Mouse (Mus musculus): Measurements from ENCODE around the gene Rfc5. TPM values are rescaled to one million over a fixed set of nuclear protein-coding genes. Genes with fewer than 3 reads are reported as not detected.

The Rfc5 gene
- total RNA-seq, 2 experiments from 2014 or later = 2.4 to 4.0 TPM

DNA sequence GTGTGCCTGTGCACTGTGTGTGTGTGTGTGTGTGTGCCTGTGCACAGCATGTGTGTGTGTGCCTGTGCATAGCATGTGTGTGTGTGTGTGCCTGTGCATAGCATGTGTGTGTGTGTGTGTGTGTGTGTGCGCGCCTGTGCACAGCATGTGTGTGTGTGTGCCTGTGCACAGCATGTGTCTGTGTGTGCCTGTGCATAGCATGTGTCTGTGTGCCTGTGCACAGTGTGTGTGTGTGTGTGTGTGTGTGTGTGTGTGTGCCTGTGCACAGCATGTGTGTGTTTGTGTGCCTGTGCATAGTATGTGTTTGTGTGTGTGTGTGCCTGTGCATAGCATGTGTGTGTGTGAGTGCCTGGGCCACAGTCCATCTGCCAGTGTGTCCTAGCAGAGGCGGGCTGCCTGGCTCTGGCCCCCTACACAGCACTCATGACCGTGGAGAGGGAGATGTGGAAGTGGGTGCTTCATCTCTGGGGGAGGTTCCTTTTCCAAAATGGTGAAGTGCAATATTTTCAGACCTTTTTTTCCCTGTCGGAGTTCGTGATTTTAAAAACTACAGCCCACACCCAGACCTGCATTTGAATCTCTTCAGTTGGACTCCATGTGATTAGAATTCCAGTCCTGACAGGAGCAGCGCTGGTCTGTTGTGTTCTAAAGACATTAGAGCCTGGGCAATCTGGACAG, 14.3 kb downstream of the Rfc5 start:
- DNase-seq = no peak

GRCm38 (mm10) chr5:117373418-117373817, 15.4 kb downstream of the Rfc5 start:
- DNase-seq = no peak

GRCm38 (mm10) chr5:117370592-117370991, 18.3 kb downstream of the Rfc5 start:
- peak in 1 of 2 experiments; percentile 18 for DNase-seq

GRCm38 (mm10) chr5:117367206-117367605, 21.6 kb downstream of the Rfc5 start:
- no peak for DNase-seq

DNA sequence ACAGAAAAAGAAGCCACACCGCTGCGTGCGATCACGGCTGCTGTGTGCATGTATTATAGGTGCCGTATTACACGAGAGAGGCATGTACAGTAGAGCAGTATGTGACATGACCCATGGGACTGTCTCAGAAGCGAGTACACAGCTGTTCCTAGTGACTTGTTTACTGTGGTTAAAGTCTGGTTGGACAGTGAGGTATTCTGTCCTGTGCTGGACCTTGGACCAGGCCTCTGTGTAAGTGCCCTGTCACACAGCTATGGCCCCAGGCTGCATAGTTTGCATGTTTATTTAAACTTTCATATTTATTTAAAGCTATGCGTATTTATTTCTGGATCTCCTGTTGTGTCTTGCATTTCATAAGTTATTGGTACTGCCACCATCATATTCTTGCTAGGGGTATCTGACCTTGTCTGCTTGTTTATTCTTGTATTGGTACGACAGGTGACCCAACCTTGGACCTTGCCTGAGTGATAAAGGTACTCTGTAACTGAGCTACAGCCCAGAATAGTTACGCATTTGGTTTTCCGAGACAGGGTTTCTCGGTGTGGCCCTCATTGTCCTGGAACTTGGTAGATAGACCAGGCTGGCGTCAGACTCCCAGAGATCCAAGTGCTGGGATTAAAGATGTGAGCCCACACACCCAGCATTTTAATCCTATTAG, 22.8 kb downstream of the Rfc5 start:
- no peak for DNase-seq

DNA sequence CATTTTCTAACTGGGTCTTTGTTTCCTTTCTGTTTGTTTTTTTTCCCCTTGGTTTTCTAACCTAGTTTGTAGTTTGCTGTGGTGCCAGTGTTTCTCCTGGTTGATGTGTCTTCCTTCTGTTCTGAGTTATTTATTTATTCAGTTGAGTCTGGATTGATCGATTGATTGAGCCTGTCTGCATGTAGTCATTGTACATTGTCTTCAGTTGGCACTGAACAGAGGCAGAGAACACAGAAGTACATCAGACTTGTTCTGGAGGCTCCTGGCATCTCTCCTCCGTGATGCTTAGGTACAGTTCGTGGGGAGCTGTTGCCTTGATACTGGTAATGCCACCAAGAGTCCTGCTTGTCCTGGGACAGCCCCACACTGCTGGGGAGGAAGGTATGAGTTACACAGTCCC, 24.0 kb downstream of the Rfc5 start:
- DNase-seq = no peak

- peak; percentile 32 to 47 for DNase-seq
These were observed 25.6 kb downstream of the Rfc5 start for GRCm38 (mm10) chr5:117363066-117363782.

DNA sequence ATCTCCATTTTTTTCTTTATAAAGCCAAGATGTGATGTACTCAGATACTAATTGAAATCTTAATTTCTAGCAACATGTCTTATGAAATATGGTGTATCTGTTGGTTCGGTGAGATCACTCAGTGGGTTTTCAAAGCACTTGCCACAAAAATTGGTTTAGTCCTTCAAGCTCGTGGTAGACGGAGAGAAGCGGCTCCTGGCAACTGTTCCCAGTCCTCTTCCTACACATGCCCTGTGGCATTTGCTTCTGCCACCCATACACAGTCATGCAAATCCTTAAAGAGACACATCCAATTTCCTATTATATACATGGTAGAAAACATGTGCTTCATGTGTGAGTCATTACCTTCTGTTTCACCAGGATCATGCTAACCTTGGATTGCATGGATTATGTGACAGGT, 27.3 kb downstream of the Rfc5 start:
- DNase-seq = no peak

DNA sequence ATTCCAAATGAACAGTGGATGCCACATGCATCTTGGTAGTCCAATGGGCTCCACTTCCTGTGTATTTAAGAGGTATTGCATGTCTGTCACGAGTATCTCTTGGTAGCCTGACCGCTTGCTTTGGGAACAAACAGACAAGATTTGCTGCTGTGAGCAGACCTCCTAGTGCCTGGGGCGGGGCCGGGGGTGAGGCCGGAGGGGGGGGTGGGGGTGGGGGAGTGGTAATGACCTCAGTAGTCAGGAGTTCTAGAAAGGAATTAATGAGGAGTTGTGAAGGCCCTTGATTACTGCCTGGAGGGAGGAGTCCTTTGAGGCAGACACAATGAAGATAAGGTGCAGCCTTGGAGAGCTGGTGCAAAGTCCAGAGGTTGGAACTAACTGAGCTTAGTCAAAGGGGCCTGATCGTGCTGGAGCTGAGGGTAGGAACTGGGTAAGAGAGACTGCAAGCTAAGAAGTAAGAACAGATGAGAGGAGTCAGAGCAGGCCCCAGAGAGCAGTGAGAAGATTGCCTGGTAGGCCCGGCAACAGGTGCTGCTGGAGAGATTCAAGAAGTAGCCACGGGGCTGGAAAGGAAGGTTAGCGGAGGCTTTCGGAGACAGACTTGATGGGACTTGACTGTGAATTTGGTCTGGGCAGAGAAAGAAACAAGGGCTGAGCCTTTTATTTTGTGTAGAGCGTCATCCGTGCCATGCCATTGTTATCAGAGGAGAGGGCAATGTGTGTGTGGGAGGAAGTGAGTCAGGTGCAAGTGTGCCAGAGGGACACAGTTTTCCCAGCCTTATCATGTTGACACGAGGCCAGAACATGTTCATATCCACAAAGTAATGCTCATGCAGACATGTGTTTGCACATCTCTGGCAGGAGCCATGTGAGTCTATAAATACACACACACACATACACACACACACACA, 28.0 kb downstream of the Rfc5 start:
- DNase-seq = peak; percentile 25 to 32

DNA sequence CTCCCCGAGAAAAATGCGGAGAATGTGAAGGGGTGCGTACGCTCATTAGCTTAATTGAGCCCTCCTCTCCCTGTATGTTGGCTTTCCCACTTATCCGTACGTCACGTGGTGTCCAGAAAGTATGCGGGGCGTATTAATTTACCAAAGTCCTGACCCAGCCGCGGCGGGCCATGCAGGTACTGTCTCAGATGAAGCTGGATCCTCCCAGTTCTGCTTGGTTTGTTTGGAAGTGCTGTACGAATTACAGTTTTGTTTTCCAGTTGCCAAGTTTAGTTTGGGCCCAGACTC, 28.7 kb downstream of the Rfc5 start:
- peak in 1 of 2 experiments; percentile 13 for DNase-seq

DNA sequence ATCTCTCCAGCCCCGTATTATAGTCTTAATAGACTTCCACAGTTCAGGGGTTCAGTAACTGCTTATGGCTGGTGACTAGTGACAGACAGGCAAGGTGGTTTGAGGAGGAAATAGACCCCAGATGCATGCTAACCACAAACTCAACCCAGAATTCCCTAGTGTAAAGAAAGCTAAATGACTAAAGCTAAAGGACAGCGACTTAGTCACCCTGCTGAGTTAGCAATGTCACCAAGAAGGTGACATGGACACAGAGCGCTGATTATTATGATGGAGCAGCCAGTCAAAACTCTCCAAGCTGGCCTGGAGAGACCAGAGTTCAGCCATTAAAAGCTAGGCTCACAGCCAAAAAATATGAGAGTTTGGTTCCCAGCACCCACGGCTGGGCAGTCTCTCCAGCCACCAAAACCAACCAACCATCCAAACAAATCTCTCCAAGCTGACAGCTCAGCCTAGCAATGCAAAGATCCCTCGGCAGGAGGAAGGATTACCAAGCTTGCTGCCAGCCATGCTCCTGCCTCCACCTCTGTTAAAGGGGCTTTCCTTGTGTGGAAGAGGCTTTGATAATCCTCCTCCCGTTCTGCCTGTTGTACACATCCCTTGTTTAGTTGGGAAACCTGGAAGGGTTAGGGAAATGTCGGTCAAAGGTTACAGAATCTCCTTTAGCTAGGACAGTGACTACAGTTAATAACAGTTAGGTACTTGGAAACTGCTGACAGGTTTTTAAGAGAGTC, 29.2 kb downstream of the Rfc5 start:
- peak; percentile 29 to 36 for DNase-seq

- DNase-seq = peak; percentile 32 to 58
These were observed 30.1 kb downstream of the Rfc5 start for GRCm38 (mm10) chr5:117358725-117359124.

- no peak for DNase-seq
These were observed 30.6 kb downstream of the Rfc5 start for GRCm38 (mm10) chr5:117358248-117358630.

DNA sequence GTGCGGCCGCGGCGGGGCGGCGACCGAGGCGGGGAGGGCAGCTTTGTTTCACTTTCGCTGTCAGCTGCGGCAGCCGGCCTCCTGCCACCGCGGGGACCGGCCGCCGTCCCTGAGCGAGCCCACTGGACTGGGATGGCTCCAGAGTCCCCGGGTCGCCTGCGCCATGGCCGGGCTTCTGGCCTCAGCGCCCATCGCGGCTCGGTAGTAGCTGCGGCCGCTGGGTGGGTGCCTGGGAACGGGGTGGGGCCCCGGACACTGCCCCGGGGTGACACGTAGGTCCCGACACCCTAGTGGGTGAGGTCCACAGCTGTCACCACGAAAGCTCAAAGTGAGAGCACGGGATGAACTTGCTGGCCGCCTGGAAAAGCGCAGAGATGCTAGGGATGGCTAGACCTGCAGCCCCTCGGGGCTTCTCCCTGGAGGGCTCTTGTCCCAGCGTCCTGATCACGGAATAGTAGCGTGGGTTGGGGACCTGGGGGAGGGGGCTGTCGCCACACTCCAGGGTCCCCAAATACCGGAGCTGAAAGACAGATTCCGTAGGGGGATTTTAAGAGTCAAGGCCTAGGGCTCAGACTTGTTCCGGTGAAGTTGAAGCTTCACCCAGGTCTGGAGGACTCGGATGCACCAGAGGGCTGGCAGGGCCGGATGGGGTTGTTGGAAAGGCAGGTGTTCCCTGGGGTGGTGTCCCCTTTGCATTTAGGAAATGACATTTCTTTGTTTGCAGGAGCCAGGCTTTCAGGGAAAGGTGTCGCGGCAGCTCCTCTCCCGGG, 31.2 kb downstream of the Rfc5 start:
- peak in 1 of 2 experiments; percentile 69 for DNase-seq

- DNase-seq = peak; percentile 90 to 92
These were observed 31.7 kb downstream of the Rfc5 start, which contains the start of gene Wsb2 for GRCm38 (mm10) chr5:117357129-117357477. Wsb2 (plus strand) TSS chr5:117357304.

DNA sequence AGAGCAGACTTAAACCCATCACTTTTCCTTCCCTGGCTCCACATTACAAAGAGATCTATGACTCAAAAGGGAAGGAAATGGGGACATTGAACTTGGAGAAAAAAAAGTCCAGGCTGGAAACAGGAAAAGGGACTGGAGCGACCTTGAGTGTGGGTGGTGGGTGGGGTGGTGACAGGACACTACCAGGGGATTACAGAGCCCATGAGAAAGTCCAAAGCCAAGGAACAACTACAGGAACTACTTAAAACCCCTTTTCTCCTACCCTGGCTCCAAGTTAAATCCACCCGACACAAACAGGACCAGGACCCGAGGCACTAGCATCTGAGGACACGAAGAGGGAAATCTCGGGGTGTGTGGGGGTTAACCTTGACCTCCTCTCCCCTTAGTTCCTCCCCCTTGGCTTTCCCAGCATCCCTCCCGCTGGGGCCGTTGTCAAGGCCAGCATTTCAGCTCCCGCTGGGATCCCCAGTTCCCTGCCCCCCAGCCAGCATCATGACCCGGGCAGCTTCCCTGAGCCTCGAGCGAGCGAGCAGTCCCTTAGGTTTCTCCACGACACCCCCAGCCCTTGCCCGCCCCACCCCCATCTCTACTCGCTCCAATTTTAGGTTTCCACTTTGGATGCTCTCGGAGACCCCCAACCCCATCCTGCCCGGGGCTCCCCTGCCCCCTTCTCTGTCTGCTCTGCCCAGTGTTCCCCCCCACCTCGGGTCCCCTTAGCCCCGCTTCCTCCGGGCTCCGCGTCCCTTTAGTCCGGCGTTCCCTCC, 32.3 kb downstream of the Rfc5 start:
- DNase-seq = peak; percentile 70 to 77

DNA sequence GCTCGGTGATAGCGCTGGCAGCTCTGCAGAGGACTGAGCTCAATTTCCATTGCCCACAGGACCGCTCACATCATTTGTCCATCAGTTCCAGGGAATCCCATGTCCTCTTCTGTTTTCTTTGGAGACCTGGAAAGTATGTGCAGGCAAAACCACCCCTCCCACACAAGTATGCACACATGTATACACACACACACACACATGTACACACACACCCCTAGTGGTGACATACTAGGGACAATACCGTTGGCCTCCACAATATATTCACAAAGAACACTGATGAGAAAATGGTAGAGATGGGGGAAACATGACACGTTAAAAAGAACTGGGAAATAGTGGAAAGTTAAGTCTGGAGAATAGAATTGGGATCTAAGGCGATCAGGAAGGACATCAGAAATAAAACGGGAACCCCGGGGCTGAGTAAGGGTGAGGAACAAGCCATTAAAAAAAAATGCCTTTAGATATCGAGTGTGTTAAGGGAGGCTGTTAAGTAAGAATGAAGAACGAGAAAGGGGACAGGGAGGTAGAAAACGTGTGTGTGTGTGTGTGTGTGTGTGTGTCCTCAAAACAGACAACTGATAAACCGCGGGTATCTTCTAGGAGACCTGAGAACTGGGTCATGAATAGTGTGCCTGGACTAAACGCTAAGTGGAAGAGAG, 33.1 kb downstream of the Rfc5 start:
- no peak for DNase-seq

DNA sequence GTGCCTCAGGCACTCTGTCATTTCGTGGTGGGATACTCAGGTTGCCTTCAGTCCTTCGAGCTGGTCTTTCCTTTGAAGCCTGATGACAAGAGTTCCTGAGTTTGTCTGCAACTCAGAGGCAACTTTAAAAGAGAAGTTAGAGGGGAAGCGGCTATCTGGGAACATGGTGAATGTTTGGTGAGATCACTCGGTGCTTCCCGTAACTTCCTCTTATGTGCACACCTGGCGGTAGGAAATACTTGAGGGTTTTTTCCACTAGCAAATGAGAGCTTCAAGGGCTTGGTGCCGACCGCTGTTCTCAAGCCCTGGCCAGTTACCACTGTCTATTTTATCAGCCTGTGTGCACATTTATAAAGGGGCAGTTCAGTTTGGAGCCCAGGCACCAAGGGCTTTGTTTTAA, 34.7 kb downstream of the Rfc5 start:
- no peak for DNase-seq

GRCm38 (mm10) chr5:117348279-117348678, 40.6 kb downstream of the Rfc5 start:
- peak; percentile 49 to 52 for DNase-seq

- no peak for DNase-seq
These were observed 41.0 kb downstream of the Rfc5 start for GRCm38 (mm10) chr5:117347838-117348237.

Data from heart, adult 18-20 months (tissue).